Mouse (Mus musculus) testis, adult 2 months (tissue): ENCODE results near the gene 1700007K13Rik.

Experiments used
- CTCF ChIP-seq: fragments of 200-500 bp; IDR thresholded peaks from 2 replicates; pipeline ENCODE4 v1.5.1; 2012; ENCODE audit warnings: low read depth, mild to moderate bottlenecking, inconsistent platforms, low read length, moderate library complexity; ENCODE audit not compliant: control insufficient read depth, insufficient read depth, insufficient replicate concordance
- POLR2A ChIP-seq: fragments of 200-500 bp; IDR thresholded peaks from 2 replicates; pipeline ENCODE4 v1.6.1; 2012; ENCODE audit warnings: low read depth, mild to moderate bottlenecking, inconsistent platforms, low read length, moderate library complexity; ENCODE audit not compliant: control insufficient read depth

DNA sequence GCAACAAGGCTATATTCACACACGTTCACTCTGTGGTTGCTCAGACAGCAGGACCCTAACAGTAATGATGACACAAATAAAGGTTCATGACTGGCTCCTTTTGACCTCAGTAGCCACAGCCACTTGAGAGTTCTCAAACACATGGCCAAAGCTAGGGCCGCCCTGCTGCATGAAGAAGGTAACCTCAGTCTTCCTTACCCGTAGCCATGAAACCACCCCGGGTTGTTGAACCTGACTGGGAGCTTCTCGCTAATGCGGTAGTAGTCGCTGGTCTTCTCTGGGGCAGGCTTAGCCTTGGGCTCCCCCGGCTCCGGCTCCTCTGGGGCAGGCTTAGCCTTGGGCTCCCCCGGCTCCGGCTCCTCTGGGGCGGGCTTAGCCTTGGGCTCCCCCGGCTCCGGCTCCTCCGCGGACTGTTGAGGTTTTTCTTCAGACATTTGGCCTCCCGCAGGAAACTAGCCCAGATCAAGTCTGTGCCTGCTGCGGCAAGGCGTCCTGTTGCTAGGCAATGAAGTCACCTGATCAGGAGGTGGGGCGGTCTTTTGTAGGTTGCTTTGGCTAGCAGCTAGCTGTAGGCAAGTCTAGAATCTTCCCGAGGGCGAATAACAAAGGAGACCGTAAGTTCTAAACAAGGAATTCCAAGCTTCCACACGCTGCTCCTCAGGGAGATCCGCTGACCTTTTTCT, at the start of gene 1700007K13Rik:
- TF ChIP-seq CTCF (no peak), POLR2A (peak; percentile 50; the same call in 1 of the 2 replicates)
